Mouse (Mus musculus) limb, embryonic 14.5 days (tissue): Measurements from ENCODE around the gene Coq9. TPM values are rescaled to one million over a fixed set of nuclear protein-coding genes. Genes with fewer than 3 reads are reported as not detected.
A peak's percentile ranks its signal among the peaks of the same experiment; 100 is the strongest.

Source experiments
- ATAC-seq: fragments of 200-750 bp; cut with Nextera tagmentation; 2 replicates; pipeline ENCODE4 v1.8.0; 2017; ENCODE audit warnings: low read depth, moderate number of reproducible peaks, moderate TSS enrichment; ENCODE audit not compliant: low FRiP score
- DNase-seq: peaks from one replicate; pipeline ENCODE4 v3.0.0-alpha.2; 2015; ENCODE audit warnings: low spot score
- H3K27ac ChIP-seq: fragments of 300-500 bp; sonication (generic); replicated peaks from 2 replicates; pipeline ENCODE4 v1.5.1; 2014; ENCODE audit warnings: low read depth, mild to moderate bottlenecking, low read length, moderate library complexity, mixed read lengths
- H3K27me3 ChIP-seq: fragments of 300-500 bp; sonication (generic); 2 replicates; pipeline ENCODE4 v1.6.1; 2014; ENCODE audit warnings: low read length, mixed read lengths; ENCODE audit not compliant: control insufficient read depth, insufficient read depth
- H3K36me3 ChIP-seq: fragments of 300-500 bp; sonication (generic); 2 replicates; pipeline ENCODE4 v1.6.1; 2014; ENCODE audit warnings: mild to moderate bottlenecking, low read length, moderate library complexity, mixed read lengths; ENCODE audit not compliant: control insufficient read depth, insufficient read depth
- H3K4me1 ChIP-seq: fragments of 300-500 bp; sonication (generic); 2 replicates; pipeline ENCODE4 v1.6.1; 2014; ENCODE audit warnings: antibody characterized with exemption, low read length, mixed read lengths; ENCODE audit not compliant: control insufficient read depth, insufficient read depth
- H3K4me2 ChIP-seq: fragments of 300-500 bp; sonication (generic); replicated peaks from 2 replicates; pipeline ENCODE4 v1.6.1; 2014; ENCODE audit warnings: low read depth, mild to moderate bottlenecking, low read length, moderate library complexity; ENCODE audit not compliant: severe bottlenecking
- H3K4me3 ChIP-seq: fragments of 300-500 bp; sonication (generic); replicated peaks from 2 replicates; pipeline ENCODE4 v1.5.1; 2014; ENCODE audit warnings: low read length
- H3K9ac ChIP-seq: fragments of 300-500 bp; sonication (generic); 2 replicates; pipeline ENCODE4 v1.6.1; 2014; ENCODE audit warnings: mild to moderate bottlenecking, low read depth, low read length, moderate library complexity; ENCODE audit not compliant: severe bottlenecking
- H3K9me3 ChIP-seq: fragments of 300-500 bp; sonication (generic); 2 replicates; pipeline ENCODE4 v1.6.1; 2016; ENCODE audit warnings: low read length; ENCODE audit not compliant: control insufficient read depth
- POLR2A ChIP-seq: fragments of 200-500 bp; IDR thresholded peaks from 2 replicates; pipeline ENCODE4 v1.8.0; 2012; ENCODE audit warnings: inconsistent platforms, mild to moderate bottlenecking, moderate library complexity, borderline replicate concordance; ENCODE audit not compliant: insufficient read depth, insufficient read length; ENCODE audit errors: extremely low read depth
- WGBS: fragments of 180-500 bp; shearing (Covaris S2); extraction: QIAGEN DNeasy Blood & Tissue Kit; methylation state at CpG from one replicate; pipeline ENCODE4 v1.1.7; 2014; 5-methylcytosine and 5-hydroxymethylcytosine counted together
- polyA plus RNA-seq, 2 experiments: library from polyadenylated mRNA; depleted of rRNA in 1 of 2; stranded (reverse) in 1 of 2; unstranded in 1 of 2; fragments of >200 nt; fragmentation: Nextera tagmentation in 1 of 2; extraction: Ambion mirVana in 1 of 2; gene quantifications; 2 replicates each; pipeline versions ENCODE4 v1.2.1 to v1.2.3; 2012 to 2014

The Coq9 gene
- polyA plus RNA-seq, 2 experiments = 72.4 to 84.5 TPM

DNA sequence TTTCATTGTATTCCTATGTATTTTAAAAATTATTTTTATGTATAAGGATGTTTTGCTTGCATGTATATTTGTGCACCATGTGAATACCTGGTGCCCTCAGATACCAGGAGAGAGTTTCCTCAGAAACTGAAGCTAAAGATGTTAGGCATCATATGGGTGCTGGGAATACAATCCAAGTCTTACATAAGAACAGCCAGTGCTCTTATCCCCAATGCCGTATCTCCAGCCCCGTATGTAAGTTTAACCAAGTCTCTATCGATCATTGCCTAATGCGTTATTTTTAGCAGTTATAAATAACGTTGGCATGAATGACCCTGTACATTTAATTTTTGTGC lies 18.9 kb downstream of the Coq9 start:
- peaks cover 4% of the 10 kb centered on the region; the same call in 1 of the 2 replicates for H3K4me1 ChIP-seq
- peaks cover 49% of the 10 kb centered on the region for H3K36me3 ChIP-seq
- no peaks in the 10 kb centered on the region for H3K27me3 ChIP-seq
- DNase-seq (no peak), ATAC-seq (0 out of 2 replicates have a peak, but pooled peaks have one; percentile 4)
- TF ChIP-seq POLR2A = no peak
- WGBS = 33% methylated on average over 5 of the region's 5 CpGs
- no peaks in the 10 kb centered on the region for H3K9me3 ChIP-seq
- no peak overlapping the region for H3K27ac ChIP-seq
- H3K4me2 ChIP-seq = no peak overlapping the region
- peak overlapping the region; percentile 91 for H3K4me3 ChIP-seq
- peak overlapping the region; percentile 91; the same call in 1 of the 2 replicates for H3K9ac ChIP-seq

DNA sequence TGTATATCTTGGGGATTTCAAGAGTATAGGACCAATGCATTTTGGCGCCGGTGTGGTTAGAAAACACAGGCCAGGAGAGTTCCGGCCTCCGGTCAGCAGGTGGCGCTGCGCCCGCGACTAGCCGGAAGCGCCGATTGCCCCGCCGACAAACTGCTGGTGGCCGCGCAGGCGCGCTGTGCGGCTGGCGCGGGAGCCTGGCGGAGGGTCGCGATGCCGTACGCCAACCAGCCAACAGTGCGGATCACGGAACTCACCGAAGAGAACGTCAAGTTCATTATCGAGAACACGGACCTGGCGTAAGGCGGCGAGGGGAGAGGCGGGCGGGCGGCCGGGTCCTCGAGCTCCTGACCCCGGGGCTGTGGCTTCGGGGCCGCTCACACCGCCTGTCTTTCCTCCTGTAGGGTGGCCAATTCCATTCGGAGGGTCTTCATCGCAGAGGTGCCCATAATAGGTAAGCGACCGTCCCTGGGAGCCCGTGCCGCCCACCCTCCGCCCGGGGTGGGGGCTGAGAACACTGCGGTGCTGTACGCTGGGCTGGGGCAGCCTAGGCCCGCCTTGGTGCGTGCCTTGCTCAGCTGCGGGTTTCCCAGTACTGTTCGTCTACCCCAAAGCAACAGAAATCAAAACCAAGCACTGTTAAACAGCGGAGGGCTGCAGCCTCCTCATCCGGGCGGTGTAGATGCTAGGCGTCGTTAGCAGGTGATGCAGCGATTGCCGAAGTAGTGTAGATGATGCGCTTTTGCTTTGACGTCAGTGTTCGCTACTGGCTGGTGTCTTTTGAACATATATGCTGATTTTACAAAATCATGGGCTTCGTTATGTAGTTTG lies 19.4 kb downstream of the Coq9 start, which contains the start of gene Polr2c:
TSS of gene Polr2c (plus strand) at position 105 of the 828 bp plus-strand sequence.
- Histone ChIP-seq H3K4me1 (peaks cover 4% of the 10 kb centered on the region; the same call in 1 of the 2 replicates), H3K4me2 (peak within 1 kb of the TSS; percentile 77), H3K4me3 (peak within 1 kb of the TSS; percentile 91), H3K27ac (peak within 1 kb of the TSS; percentile 52; the same call in 1 of the 2 replicates), H3K36me3 (peaks cover 48% of the 10 kb centered on the region), H3K9me3 (no peaks in the 10 kb centered on the region), H3K9ac (peak within 1 kb of the TSS; percentile 91), H3K27me3 (no peaks in the 10 kb centered on the region)
- peak; percentile 78; the same call in 1 of the 2 replicates for TF ChIP-seq POLR2A
- peak; percentile 90 for DNase-seq
- peak; percentile 85 for ATAC-seq
- WGBS = under 1% methylated on average over 68 of the region's 68 CpGs

- Histone ChIP-seq H3K4me3 (no peak overlapping the region), H3K27ac (no peak overlapping the region), H3K27me3 (no peaks in the 10 kb centered on the region), H3K9ac (no peak overlapping the region), H3K4me2 (no peak overlapping the region), H3K36me3 (peaks cover 64% of the 10 kb centered on the region), H3K9me3 (no peaks in the 10 kb centered on the region), H3K4me1 (peaks cover 4% of the 10 kb centered on the region; the same call in 1 of the 2 replicates)
- no peak for ATAC-seq
- DNase-seq = peak; percentile 81
- TF ChIP-seq POLR2A = no peak
- WGBS = 72% methylated on average over 8 of the region's 8 CpGs
Measured at GRCm38 (mm10) chr8:94861352-94861910, 23.3 kb downstream of the Coq9 start.

- Histone ChIP-seq H3K27ac (no peak overlapping the region), H3K4me2 (no peak overlapping the region), H3K4me3 (no peak overlapping the region), H3K36me3 (peaks cover 72% of the 10 kb centered on the region), H3K27me3 (no peaks in the 10 kb centered on the region), H3K9ac (no peak overlapping the region), H3K4me1 (peaks cover 4% of the 10 kb centered on the region; the same call in 1 of the 2 replicates), H3K9me3 (no peaks in the 10 kb centered on the region)
- no peak for ATAC-seq
- 81% methylated on average over 12 of the region's 12 CpGs for WGBS
- no peak for TF ChIP-seq POLR2A
- DNase-seq = no peak
Measured at GRCm38 (mm10) chr8:94862487-94863220, 24.5 kb downstream of the Coq9 start.
